Mouse (Mus musculus) ES-E14 (cell line): ENCODE results near the gene Cep350. TPM values are rescaled to one million over a fixed set of nuclear protein-coding genes. Genes with fewer than 3 reads are reported as not detected.
A peak's percentile ranks its signal among the peaks of the same experiment; 100 is the strongest.
"Not testable (repeated sequence)": the region's sequence is repeated elsewhere in the genome, so short reads cannot be mapped to it uniquely, and the experiment has no call there.

Source experiments
- DNase-seq: peaks from one replicate; pipeline ENCODE4 v3.0.0-alpha.2; 2013; ENCODE audit warnings: low read depth, low spot score
- H3K27ac ChIP-seq: 2 replicates; pipeline ENCODE4 v1.5.1; 2012; ENCODE audit warnings: low read depth, mild to moderate bottlenecking, low read length, moderate library complexity, mixed read lengths; ENCODE audit not compliant: poor library complexity, insufficient read depth, severe bottlenecking
- H3K36me3 ChIP-seq: 2 replicates; pipeline ENCODE4 v1.6.1; 2012; ENCODE audit warnings: mild to moderate bottlenecking, low read length, moderate library complexity, mixed read lengths; ENCODE audit not compliant: control insufficient read depth, poor library complexity, insufficient read depth, severe bottlenecking
- H3K4me1 ChIP-seq, 2 experiments: fragments of 150-350 bp in 1 of 2; sonication (generic) in 1 of 2; 2 replicates each; pipeline ENCODE4 v1.6.1; 2012; ENCODE audit warnings: low read length in 2 of 2, mild to moderate bottlenecking in 1 of 2, mixed read lengths in 1 of 2; ENCODE audit not compliant: control insufficient read depth in 2 of 2, insufficient read depth in 2 of 2, poor library complexity in 1 of 2
- H3K4me3 ChIP-seq, 2 experiments: fragments of 150-350 bp in 1 of 2; sonication (generic) in 1 of 2; 2 replicates each; pipeline ENCODE4 v1.5.1; 2012; ENCODE audit warnings: low read length in 2 of 2, low read depth in 1 of 2, mild to moderate bottlenecking in 1 of 2, mixed read lengths in 1 of 2; ENCODE audit not compliant: insufficient read depth in 1 of 2, poor library complexity in 1 of 2, severe bottlenecking in 1 of 2
- H3K9ac ChIP-seq: 2 replicates; pipeline ENCODE4 v1.6.1; 2012; ENCODE audit warnings: low read depth, mild to moderate bottlenecking, low read length, mixed read lengths; ENCODE audit not compliant: poor library complexity, insufficient read depth, severe bottlenecking
- H3K9me3 ChIP-seq: fragments of 150-350 bp; sonication (generic); 2 replicates; pipeline ENCODE4 v1.6.1; 2012; ENCODE audit warnings: low read depth, mild to moderate bottlenecking, low read length; ENCODE audit not compliant: control insufficient read depth, insufficient read depth
- CHD2 ChIP-seq: IDR thresholded peaks from 2 replicates; pipeline ENCODE4 v1.6.1; 2014; ENCODE audit warnings: mild to moderate bottlenecking, low read depth, low read length, inconsistent platforms
- HCFC1 ChIP-seq: IDR thresholded peaks from 2 replicates; pipeline ENCODE4 v1.6.1; 2012; ENCODE audit warnings: low read length, inconsistent platforms, borderline replicate concordance; ENCODE audit not compliant: insufficient read depth
- MAFK ChIP-seq: IDR thresholded peaks from 2 replicates; pipeline ENCODE4 v1.6.1; 2014; ENCODE audit warnings: mild to moderate bottlenecking, low read depth, low read length, inconsistent platforms; ENCODE audit not compliant: insufficient read depth
- ZC3H11A ChIP-seq: IDR thresholded peaks from 2 replicates; pipeline ENCODE4 v1.6.1; 2012; ENCODE audit warnings: low read depth, mild to moderate bottlenecking, inconsistent platforms, low read length, borderline replicate concordance
- ZNF384 ChIP-seq: IDR thresholded peaks from 2 replicates; pipeline ENCODE4 v1.6.1; 2012; ENCODE audit warnings: low read depth, low read length, inconsistent platforms
- in situ Hi-C, 2 experiments: fragments of 600-800 bp; cut with MboI; formaldehyde crosslinking; loops; one replicate each; pipeline ENCODE4 v1.15.1; 2025; ENCODE audit warnings: low sequenced_read_pairs in 2 of 2, inconsistent platforms in 1 of 2; ENCODE audit not compliant: unreplicated experiment in 2 of 2
- total RNA-seq: library from RNA; depleted of rRNA; stranded (reverse); fragments of 300-350 nt; gene quantifications from 2 replicates; pipeline ENCODE4 v1.2.3, GENCODE M21; 2012

The Cep350 gene
- total RNA-seq, 1 experiment: 11.8 TPM

DNA sequence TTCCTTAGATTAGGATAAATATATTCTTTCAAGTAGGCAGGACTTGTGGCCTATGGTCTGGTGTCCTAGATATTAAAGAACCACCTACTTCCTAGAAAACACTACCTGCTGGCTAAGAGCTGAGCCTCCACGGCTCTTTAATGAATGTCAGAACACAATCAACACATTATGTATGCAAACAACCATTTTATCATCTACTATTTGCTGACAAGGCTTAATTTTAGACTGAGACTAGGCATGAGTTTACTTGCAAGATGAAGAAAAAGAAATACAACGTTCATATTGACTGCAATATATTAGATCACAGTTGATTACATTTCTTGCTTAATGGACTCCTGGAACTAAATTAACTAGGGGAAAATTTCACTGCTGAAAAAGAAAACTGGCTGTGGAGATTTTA, 38.4 kb downstream of the Cep350 start:
- H3K36me3 ChIP-seq: no peaks in the 10 kb centered on the region; the same call in 1 of the 2 replicates
- H3K4me3 ChIP-seq: no peak overlapping the region
- no peak for TF ChIP-seq HCFC1
- TF ChIP-seq CHD2: no peak
- TF ChIP-seq ZNF384: no peak
- peak; percentile 52; the same call in 1 of the 2 replicates for TF ChIP-seq MAFK
- no peak for TF ChIP-seq ZC3H11A
- no peak for DNase-seq
- H3K9ac ChIP-seq: no peak overlapping the region
- H3K27ac ChIP-seq: no peak overlapping the region
- in situ Hi-C loops: no loop called here
- 0 out of 2 replicates have a peak, but pooled peaks cover 1% of the 10 kb centered on the region for H3K9me3 ChIP-seq
- H3K4me1 ChIP-seq: no peaks in the 10 kb centered on the region

DNA sequence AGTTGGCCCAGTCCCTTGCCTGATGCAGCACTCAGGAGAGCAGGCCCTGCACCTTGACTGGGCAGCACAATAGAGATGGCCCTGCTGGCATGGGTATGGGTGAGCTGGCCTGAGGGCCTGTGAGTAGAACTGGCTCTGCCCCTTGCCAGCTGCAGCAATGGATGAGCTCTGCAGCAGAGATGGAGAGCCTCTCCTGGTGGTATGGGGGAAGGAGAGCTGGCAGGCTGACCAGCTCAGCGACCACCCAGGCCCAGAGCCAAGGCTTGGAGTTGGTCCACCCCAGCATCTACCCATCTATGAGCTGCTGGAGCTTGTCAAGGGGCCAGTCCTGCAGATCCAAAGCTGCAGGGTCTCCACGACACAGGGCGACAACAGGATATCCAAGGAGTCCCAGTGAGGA, 69.5 kb downstream of the Cep350 start:
- Histone ChIP-seq H3K9me3 (no peaks in the 10 kb centered on the region), H3K4me1 (no peaks in the 10 kb centered on the region), H3K9ac (no peak overlapping the region), H3K36me3 (peaks cover 5% of the 10 kb centered on the region; the same call in 1 of the 2 replicates), H3K27ac (no peak overlapping the region), H3K4me3 (no peak overlapping the region)
- in situ Hi-C loops: no loop called here
- no peak for DNase-seq
- no peak for TF ChIP-seq ZC3H11A
- no peak for TF ChIP-seq MAFK
- no peak for TF ChIP-seq CHD2
- no peak for TF ChIP-seq HCFC1
- TF ChIP-seq ZNF384: no peak

- in situ Hi-C loops: no loop called here
- H3K4me3 ChIP-seq: no peak overlapping the region
- no peak for DNase-seq
- no peak overlapping the region for H3K27ac ChIP-seq
- H3K9ac ChIP-seq: no peak overlapping the region
- no peaks in the 10 kb centered on the region for H3K4me1 ChIP-seq
- H3K36me3 ChIP-seq: peaks cover 4% of the 10 kb centered on the region; the same call in 1 of the 2 replicates
- no peaks in the 10 kb centered on the region for H3K9me3 ChIP-seq
- TF ChIP-seq ZNF384 (no peak), MAFK (no peak), ZC3H11A (no peak), CHD2 (no peak), HCFC1 (no peak)
Measured at GRCm38 (mm10) chr1:155901348-155901747, 71.7 kb downstream of the Cep350 start.

- Histone ChIP-seq H3K36me3 (no peaks in the 10 kb centered on the region), H3K27ac (no peak overlapping the region), H3K9me3 (no peaks in the 10 kb centered on the region), H3K4me3 (no peak overlapping the region), H3K9ac (no peak overlapping the region), H3K4me1 (no peaks in the 10 kb centered on the region)
- DNase-seq: no peak
- TF ChIP-seq HCFC1: no peak
- no peak for TF ChIP-seq CHD2
- TF ChIP-seq ZC3H11A: no peak
- no peak for TF ChIP-seq ZNF384
- in situ Hi-C loops: no loop called here
Measured at GRCm38 (mm10) chr1:155894382-155894781, 78.7 kb downstream of the Cep350 start.

GRCm38 (mm10) chr1:155886846-155887245, 86.2 kb downstream of the Cep350 start:
- H3K27ac ChIP-seq: no peak overlapping the region
- H3K9me3 ChIP-seq: no peaks in the 10 kb centered on the region
- H3K4me1 ChIP-seq: no peaks in the 10 kb centered on the region
- no peaks in the 10 kb centered on the region for H3K36me3 ChIP-seq
- no peak overlapping the region for H3K9ac ChIP-seq
- TF ChIP-seq HCFC1: no peak
- TF ChIP-seq ZNF384: no peak
- TF ChIP-seq CHD2: no peak
- no peak for TF ChIP-seq MAFK
- no peak for TF ChIP-seq ZC3H11A
- H3K4me3 ChIP-seq: no peak overlapping the region
- no peak for DNase-seq
- in situ Hi-C loops: no loop called here

GRCm38 (mm10) chr1:155882646-155883231, 90.3 kb downstream of the Cep350 start:
- in situ Hi-C loops, H3K9me3 ChIP-seq, DNase-seq, H3K4me3 ChIP-seq, H3K9ac ChIP-seq, H3K4me1 ChIP-seq, H3K36me3 ChIP-seq, H3K27ac ChIP-seq: not testable (repeated sequence)
